9 mouse cellular contexts compared by ENCODE assay signal in the genomic region with DNA sequence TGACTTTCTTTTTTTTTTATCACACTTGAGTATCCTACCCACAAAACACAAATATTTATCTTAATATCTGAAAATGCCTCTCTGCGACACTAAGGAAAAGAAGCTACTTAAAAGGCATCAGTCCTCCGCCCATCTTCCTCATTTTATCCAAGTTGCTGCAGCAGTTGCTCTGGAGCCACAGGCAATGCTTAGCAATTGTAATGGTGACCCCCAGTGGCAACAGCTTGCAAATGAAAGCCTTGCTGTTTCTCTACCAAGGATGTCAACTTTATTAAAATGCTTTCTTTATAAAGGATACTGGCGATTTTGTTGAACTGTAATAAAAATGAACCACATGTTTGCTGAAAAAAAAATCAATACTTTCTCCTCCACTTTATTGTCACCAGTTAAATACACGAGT. TPM values are rescaled to one million over a fixed set of nuclear protein-coding genes. Genes with fewer than 3 reads are reported as not detected.
DNase-seq lines count a peak whose midpoint lies in the region; ATAC-seq and TF ChIP-seq lines count a peak whose summit lies in the region.
"Had no signal": no experiment of that assay in that cellular context is flagged by ENCODE, and none has a peak within 500 bp of the region (broad histone marks: within the 10 kb centered on the region; RNA-seq: fewer than 3 reads in every experiment).

No protein-coding gene starts in this region.

- H3K4me1 ChIP-seq in kidney, postnatal 0 days (replicated peaks; ENCODE audit: insufficient read depth, low read length): no peaks in the 10 kb centered on the region
- H3K4me1 ChIP-seq: limb, embryonic 12.5 days had no signal

- no peaks in the 10 kb centered on the region for H3K27me3 ChIP-seq in kidney, postnatal 0 days (ENCODE audit: insufficient read depth, low read length)
- H3K27me3 ChIP-seq: limb, embryonic 12.5 days had no signal

- H3K27ac ChIP-seq in kidney, postnatal 0 days: no peak overlapping the region
- H3K27ac ChIP-seq: limb, embryonic 12.5 days had no signal

- no peaks in the 10 kb centered on the region for H3K36me3 ChIP-seq in kidney, postnatal 0 days (ENCODE audit: insufficient read depth, low read length)
- H3K36me3 ChIP-seq: limb, embryonic 12.5 days had no signal

- no peak for ATAC-seq in kidney, postnatal 0 days (replicated peaks; ENCODE audit: low FRiP score, low read depth)

- peak; percentile 12 for DNase-seq in adrenal gland, postnatal 14 days
- no peak for DNase-seq in adrenal gland, adult 8-10 months
- peak; percentile 29 for DNase-seq in kidney, postnatal 0 days (ENCODE audit: low spot score)
- no peak for DNase-seq in kidney, postnatal 14 days
- peak; percentile 48 for DNase-seq in MEL-GATA-1-ER (ENCODE audit: extremely low read depth, low read depth)
- peak; percentile 11 to 25 for DNase-seq in layer of hippocampus, postnatal 14 days (ENCODE audit: low spot score in 2 of 2)
- no peak for DNase-seq in spleen, postnatal 4 days (ENCODE audit: low spot score in 2 of 2)
- no peak for DNase-seq in cerebellum, postnatal 36 days

- WGBS in kidney, postnatal 0 days: 40% methylated on average over 4 of the region's 4 CpGs

- no peak overlapping the region for H3K9ac ChIP-seq in kidney, postnatal 0 days (ENCODE audit: low read depth, low read length)
- H3K9ac ChIP-seq: limb, embryonic 12.5 days had no signal

- no peak overlapping the region for H3K4me3 ChIP-seq in kidney, postnatal 0 days (replicated peaks; ENCODE audit: low read depth, low read length)
- H3K4me3 ChIP-seq: limb, embryonic 12.5 days had no signal

- no peak overlapping the region for H3K4me2 ChIP-seq in kidney, postnatal 0 days (ENCODE audit: low read length)
- H3K4me2 ChIP-seq: limb, embryonic 12.5 days had no signal

- TF ChIP-seq CTCF in kidney, postnatal 0 days (IDR thresholded peaks at IDR 0.05; ENCODE audit: low read depth): peak; percentile 63

- H3K9me3 ChIP-seq in kidney, postnatal 0 days (replicated peaks; ENCODE audit: low read length): no peaks in the 10 kb centered on the region
- H3K9me3 ChIP-seq: limb, embryonic 12.5 days had no signal

RNA-seq across cellular contexts. Expression of a gene that starts 2.0 kb away (rescaled TPM):
- 0.23 and 0.56 TPM in 2 replicates for total RNA-seq in adrenal gland, postnatal 14 days (2021)
- not detected for total RNA-seq in adrenal gland, adult 8-10 months (2022)
- polyA plus RNA-seq in kidney, postnatal 0 days (2015; fragmentation: Nextera tagmentation; extraction: Ambion mirVana): not detected in 2 replicates
- not detected for total RNA-seq in layer of hippocampus, postnatal 14 days (2021)
- polyA plus RNA-seq: limb, embryonic 12.5 days had no signal

Comparison
In these comparisons a context has a peak if more than half of its experiments do, and no peak if none do; other contexts are left out.
1. DNase-seq: peak in adrenal gland, postnatal 14 days (single experiment), kidney, postnatal 0 days (single experiment), MEL-GATA-1-ER (single experiment) and layer of hippocampus, postnatal 14 days (2 of 2); none in adrenal gland, adult 8-10 months (single experiment), kidney, postnatal 14 days (single experiment), spleen, postnatal 4 days (0 of 2) and cerebellum, postnatal 36 days (0 of 2).